Mouse (Mus musculus): ENCODE data around the gene Olfr694. TPM values are rescaled to one million over a fixed set of nuclear protein-coding genes. Genes with fewer than 3 reads are reported as not detected.
"Not testable (repeated sequence)": the region's sequence is repeated elsewhere in the genome, so short reads cannot be mapped to it uniquely, and the experiment has no call there.

Gene Olfr694
- polyA plus RNA-seq (2014; fragmentation: Nextera tagmentation; extraction: Ambion mirVana), result not detected in 2 replicates

GRCm38 (mm10) chr7:106691714-106692113 lies at the start of gene Olfr694:
Olfr694 (minus strand) TSS chr7:106691814.
- Histone ChIP-seq H3K4me3 (ENCODE audit: low read depth, low read length) (no peak within 1 kb of the TSS), H3K9ac (no peak within 1 kb of the TSS), H3K36me3 (ENCODE audit: insufficient read depth) (no peaks in the 10 kb centered on the region), H3K27ac (ENCODE audit: low read depth) (no peak within 1 kb of the TSS), H3K4me1 (ENCODE audit: insufficient read depth) (no peaks in the 10 kb centered on the region), H3K27me3 (ENCODE audit: insufficient read depth, low read length) (no peaks in the 10 kb centered on the region), H3K9me3 (ENCODE audit: low read depth, low read length) (no peaks in the 10 kb centered on the region), H3K4me2 (no peak within 1 kb of the TSS)
- DNase-seq (no peak), ATAC-seq (ENCODE audit: insufficient read depth) (no peak)
- no peak for TF ChIP-seq CTCF (IDR thresholded peaks at IDR 0.05; ENCODE audit: low read depth)
- WGBS, result 91% methylated on average over 1 of the region's 1 CpGs

DNA sequence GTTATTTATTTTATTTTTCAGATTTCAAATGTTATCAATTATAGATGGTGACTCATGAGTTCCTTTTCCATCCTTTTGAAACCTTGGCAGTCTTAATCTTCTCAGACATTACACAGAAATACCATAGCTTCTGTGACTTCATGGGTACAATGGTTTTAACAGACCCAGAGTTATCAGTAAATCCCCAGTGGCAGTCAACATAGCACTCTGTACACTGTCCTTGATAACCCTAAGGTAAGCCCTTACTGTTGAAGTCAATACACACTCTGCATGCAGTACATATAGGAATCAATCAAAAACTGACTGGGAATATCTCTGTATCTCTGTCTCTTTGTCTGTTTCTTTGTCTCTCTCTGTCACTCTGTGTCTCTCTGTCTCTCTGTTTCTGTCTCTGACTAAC lies 45.4 kb upstream of the Olfr694 start:
- TF ChIP-seq CTCF (IDR thresholded peaks at IDR 0.05; ENCODE audit: low read depth), result no peak

GRCm38 (mm10) chr7:106733717-106734116 lies 42.1 kb upstream of the Olfr694 start:
- no peak overlapping the region for H3K4me2 ChIP-seq
- H3K4me1 ChIP-seq (ENCODE audit: insufficient read depth), result no peaks in the 10 kb centered on the region
- H3K9ac ChIP-seq, result no peak overlapping the region
- H3K9me3 ChIP-seq (ENCODE audit: low read depth, low read length), result no peaks in the 10 kb centered on the region
- 59% methylated on average over 2 of the region's 2 CpGs for WGBS
- H3K27ac ChIP-seq (ENCODE audit: low read depth), result no peak overlapping the region
- DNase-seq (no peak), ATAC-seq (ENCODE audit: insufficient read depth) (no peak)
- H3K27me3 ChIP-seq (ENCODE audit: insufficient read depth, low read length), result no peaks in the 10 kb centered on the region
- no peak for TF ChIP-seq CTCF (IDR thresholded peaks at IDR 0.05; ENCODE audit: low read depth)
- no peak overlapping the region for H3K4me3 ChIP-seq (ENCODE audit: low read depth, low read length)
- no peaks in the 10 kb centered on the region for H3K36me3 ChIP-seq (ENCODE audit: insufficient read depth)

More for the DNA sequence above, 45.4 kb upstream of the Olfr694 start:
- no peak overlapping the region for H3K27ac ChIP-seq (ENCODE audit: low read depth)
- no peak overlapping the region for H3K4me2 ChIP-seq
- H3K9me3 ChIP-seq (ENCODE audit: low read depth, low read length), result no peaks in the 10 kb centered on the region
- no peaks in the 10 kb centered on the region for H3K27me3 ChIP-seq (ENCODE audit: insufficient read depth, low read length)
- no peaks in the 10 kb centered on the region for H3K4me1 ChIP-seq (ENCODE audit: insufficient read depth)
- H3K36me3 ChIP-seq (ENCODE audit: insufficient read depth), result no peaks in the 10 kb centered on the region
- no peak overlapping the region for H3K4me3 ChIP-seq (ENCODE audit: low read depth, low read length)
- ATAC-seq (ENCODE audit: insufficient read depth) (no peak), DNase-seq (no peak)
- no peak overlapping the region for H3K9ac ChIP-seq

DNA sequence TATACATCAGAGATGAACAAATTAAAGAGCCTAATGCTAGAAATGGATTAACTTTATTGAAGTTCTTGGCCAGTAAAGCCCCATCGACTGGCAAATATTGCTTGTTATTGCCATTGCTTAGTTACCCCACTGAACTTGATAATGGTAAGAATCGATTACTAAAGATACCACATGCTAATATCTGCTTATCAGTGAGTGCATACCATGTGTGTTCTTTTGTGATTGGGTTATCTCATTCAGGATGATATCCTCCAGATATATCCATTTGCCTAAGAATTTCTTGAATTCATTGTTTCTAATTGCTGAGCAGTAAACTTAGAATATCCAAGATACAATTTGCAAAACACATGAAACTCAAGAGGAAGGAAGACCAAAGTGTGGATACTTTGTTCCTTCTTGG lies 34.0 kb upstream of the Olfr694 start:
- not testable (repeated sequence) for H3K4me3 ChIP-seq (ENCODE audit: low read depth, low read length); H3K4me1 ChIP-seq (ENCODE audit: insufficient read depth); H3K9ac ChIP-seq; H3K36me3 ChIP-seq (ENCODE audit: insufficient read depth); ATAC-seq (ENCODE audit: insufficient read depth); DNase-seq; H3K27ac ChIP-seq (ENCODE audit: low read depth); H3K27me3 ChIP-seq (ENCODE audit: insufficient read depth, low read length); H3K4me2 ChIP-seq; H3K9me3 ChIP-seq (ENCODE audit: low read depth, low read length)
- WGBS, result 74% methylated on average over 2 of the region's 2 CpGs

- TF ChIP-seq CTCF (IDR thresholded peaks at IDR 0.05; ENCODE audit: low read depth), result no peak
- H3K27me3 ChIP-seq (ENCODE audit: insufficient read depth, low read length), result no peaks in the 10 kb centered on the region
- no peak within 1 kb of the TSS for H3K4me2 ChIP-seq
- no peak within 1 kb of the TSS for H3K9ac ChIP-seq
- H3K9me3 ChIP-seq (ENCODE audit: low read depth, low read length), result no peaks in the 10 kb centered on the region
- no peak within 1 kb of the TSS for H3K27ac ChIP-seq (ENCODE audit: low read depth)
- DNase-seq (no peak), ATAC-seq (ENCODE audit: insufficient read depth) (no peak)
- H3K4me1 ChIP-seq (ENCODE audit: insufficient read depth), result no peaks in the 10 kb centered on the region
- H3K36me3 ChIP-seq (ENCODE audit: insufficient read depth), result no peaks in the 10 kb centered on the region
- H3K4me3 ChIP-seq (ENCODE audit: low read depth, low read length), result no peak within 1 kb of the TSS
These were observed 24.7 kb upstream of the Olfr694 start, which contains the start of gene Olfr695 for GRCm38 (mm10) chr7:106716296-106716695. Olfr695 (minus strand) TSS chr7:106716396.

DNA sequence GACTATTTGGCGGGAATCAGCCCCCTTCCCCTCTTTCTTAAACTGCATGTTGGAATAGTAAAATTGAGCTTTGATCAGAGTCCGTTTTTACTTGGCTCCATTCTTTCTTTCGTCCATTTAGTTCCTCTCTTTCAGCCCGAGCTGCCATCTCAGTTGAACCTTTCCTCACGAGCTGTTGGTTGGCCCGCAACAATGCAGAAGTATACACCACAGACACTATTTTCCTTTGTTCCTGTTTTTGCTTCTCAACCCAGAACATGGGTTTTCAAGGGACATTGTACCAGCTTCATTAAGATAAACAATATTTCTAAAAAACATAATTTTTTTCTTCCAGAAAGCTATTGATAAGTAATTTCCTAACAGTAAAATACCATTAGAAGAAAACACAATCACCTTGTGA lies 19.8 kb upstream of the Olfr694 start:
- Histone ChIP-seq H3K9ac (no peak overlapping the region), H3K36me3 (ENCODE audit: insufficient read depth) (no peaks in the 10 kb centered on the region), H3K27me3 (ENCODE audit: insufficient read depth, low read length) (no peaks in the 10 kb centered on the region), H3K4me1 (ENCODE audit: insufficient read depth) (no peaks in the 10 kb centered on the region), H3K9me3 (ENCODE audit: low read depth, low read length) (no peaks in the 10 kb centered on the region), H3K4me2 (no peak overlapping the region), H3K27ac (ENCODE audit: low read depth) (no peak overlapping the region), H3K4me3 (ENCODE audit: low read depth, low read length) (no peak overlapping the region)
- WGBS, result 85% methylated on average over 6 of the region's 6 CpGs
- DNase-seq (no peak), ATAC-seq (ENCODE audit: insufficient read depth) (no peak)
- no peak for TF ChIP-seq CTCF (IDR thresholded peaks at IDR 0.05; ENCODE audit: low read depth)

DNA sequence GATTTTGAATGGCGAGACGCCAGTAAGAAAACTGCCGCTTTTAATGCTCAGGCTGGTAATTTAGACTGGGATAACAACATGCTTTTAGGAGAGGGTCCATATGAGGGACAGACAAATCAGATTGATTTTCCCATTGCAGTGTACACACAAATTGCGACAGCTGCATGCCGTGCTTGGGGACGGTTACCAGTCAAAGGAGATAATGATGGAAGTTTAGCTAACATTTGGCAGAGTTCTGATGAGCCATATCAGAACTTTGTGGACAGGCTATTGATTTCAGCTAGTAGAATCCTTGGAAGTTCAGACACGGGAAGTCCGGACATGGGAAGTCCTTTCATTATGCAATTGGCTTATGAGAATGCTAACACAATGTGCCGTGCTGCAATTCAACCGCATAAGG lies 16.1 kb upstream of the Olfr694 start:
- H3K9ac ChIP-seq; H3K9me3 ChIP-seq (ENCODE audit: low read depth, low read length); H3K4me3 ChIP-seq (ENCODE audit: low read depth, low read length); DNase-seq; H3K27ac ChIP-seq (ENCODE audit: low read depth); H3K27me3 ChIP-seq (ENCODE audit: insufficient read depth, low read length); H3K4me1 ChIP-seq (ENCODE audit: insufficient read depth); H3K4me2 ChIP-seq; H3K36me3 ChIP-seq (ENCODE audit: insufficient read depth); ATAC-seq (ENCODE audit: insufficient read depth): not testable (repeated sequence)
- WGBS, result 91% methylated on average over 10 of the region's 10 CpGs

DNA sequence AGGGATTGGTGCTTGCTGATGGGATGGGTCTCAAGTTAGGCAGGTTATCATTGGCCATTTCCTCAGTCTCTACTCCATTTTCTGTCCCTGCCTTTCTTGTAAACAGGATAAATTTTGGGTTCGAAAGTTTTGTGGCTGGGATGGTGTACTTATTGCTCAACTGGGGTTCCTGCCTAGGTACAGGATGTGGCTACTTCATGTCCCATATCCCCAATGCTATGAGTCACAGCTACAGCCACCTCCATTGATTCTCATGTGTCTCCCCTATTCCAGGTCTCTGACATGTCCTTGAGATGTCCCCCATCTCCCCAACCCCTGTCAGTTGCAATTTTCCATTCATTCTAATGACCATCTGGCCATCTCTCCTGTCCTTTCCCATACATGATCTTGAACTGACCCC lies 5.3 kb upstream of the Olfr694 start:
- H3K9me3 ChIP-seq (ENCODE audit: low read depth, low read length), result no peaks in the 10 kb centered on the region
- ATAC-seq (ENCODE audit: insufficient read depth) (no peak), DNase-seq (no peak)
- no peaks in the 10 kb centered on the region for H3K27me3 ChIP-seq (ENCODE audit: insufficient read depth, low read length)
- no peaks in the 10 kb centered on the region for H3K4me1 ChIP-seq (ENCODE audit: insufficient read depth)
- no peaks in the 10 kb centered on the region for H3K36me3 ChIP-seq (ENCODE audit: insufficient read depth)
- TF ChIP-seq CTCF (IDR thresholded peaks at IDR 0.05; ENCODE audit: low read depth), result no peak
- H3K27ac ChIP-seq (ENCODE audit: low read depth), result no peak overlapping the region
- H3K4me3 ChIP-seq (ENCODE audit: low read depth, low read length), result no peak overlapping the region
- WGBS, result 73% methylated on average over 1 of the region's 1 CpGs
- no peak overlapping the region for H3K9ac ChIP-seq
- H3K4me2 ChIP-seq, result no peak overlapping the region
